In the genomic region with DNA sequence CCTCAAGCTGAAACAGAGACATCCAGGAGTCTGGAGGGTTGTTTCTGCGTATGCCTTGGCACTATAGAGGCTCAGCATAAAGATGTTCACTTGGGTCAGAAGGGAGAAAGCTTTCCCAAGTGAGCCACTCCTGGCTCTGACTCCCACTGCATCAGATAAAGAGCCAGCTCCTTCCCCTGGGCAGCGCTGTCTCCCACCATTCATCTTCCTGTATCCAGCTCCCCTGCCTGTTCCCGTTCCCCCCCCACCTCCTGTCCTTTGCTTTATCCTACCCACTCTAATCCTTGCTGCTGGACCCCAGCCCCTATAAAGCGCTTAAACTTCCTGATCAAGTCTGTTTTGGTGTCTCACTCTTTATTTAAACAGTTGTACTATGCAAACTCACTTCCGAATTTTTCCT, we compare ENCODE assay signal across 17 mouse cellular contexts. TPM values are rescaled to one million over a fixed set of nuclear protein-coding genes. Genes with fewer than 3 reads are reported as not detected.
A peak's percentile ranks its signal among the peaks of the same experiment; 100 is the strongest.
DNase-seq lines count a peak whose midpoint lies in the region; ATAC-seq and TF ChIP-seq lines count a peak whose summit lies in the region.
"Had no signal": no experiment of that assay in that cellular context is flagged by ENCODE, and none has a peak within 500 bp of the region (broad histone marks: within the 10 kb centered on the region; RNA-seq: fewer than 3 reads in every experiment).

No protein-coding gene starts in this region.

- peaks cover 59% of the 10 kb centered on the region for H3K4me1 ChIP-seq in hindbrain, embryonic 13.5 days (replicated peaks)
- H3K4me1 ChIP-seq in midbrain, embryonic 14.5 days (ENCODE audit: control insufficient read depth, insufficient read depth, low read length) = peaks cover 17% of the 10 kb centered on the region; the same call in 1 of the 2 replicates
- H3K4me1 ChIP-seq: liver, embryonic 12.5 days had no signal

- peak overlapping the region; percentile 92 for H3K27ac ChIP-seq in layer of hippocampus, adult 2 months
- peak overlapping the region; percentile 96 for H3K27ac ChIP-seq in hindbrain, embryonic 13.5 days
- H3K27ac ChIP-seq in midbrain, embryonic 14.5 days (replicated peaks; ENCODE audit: low read depth, low read length) = peak overlapping the region; percentile 93; the same call in 1 of the 2 replicates
- H3K27ac ChIP-seq: gastrocnemius, adult 2 months; heart, embryonic 10.5 days; liver, embryonic 12.5 days had no signal

- 35% methylated on average over 5 of the region's 5 CpGs for WGBS in hindbrain, embryonic 13.5 days
- WGBS in midbrain, embryonic 14.5 days = 30% methylated on average over 5 of the region's 5 CpGs

- no peaks in the 10 kb centered on the region for H3K9me3 ChIP-seq in hindbrain, embryonic 13.5 days
- H3K9me3 ChIP-seq in midbrain, embryonic 14.5 days (ENCODE audit: control insufficient read depth, low read length) = no peaks in the 10 kb centered on the region
- H3K9me3 ChIP-seq: heart, embryonic 10.5 days; liver, embryonic 12.5 days; megakaryocyte, embryonic 14.5 days had no signal

- H3K9ac ChIP-seq in hindbrain, embryonic 13.5 days = peak overlapping the region; percentile 94
- H3K9ac ChIP-seq in midbrain, embryonic 14.5 days (replicated peaks; ENCODE audit: low read length) = peak overlapping the region; percentile 83
- H3K9ac ChIP-seq: liver, embryonic 12.5 days had no signal

- H3K4me2 ChIP-seq in hindbrain, embryonic 13.5 days = peak overlapping the region; percentile 64
- peak overlapping the region; percentile 62 for H3K4me2 ChIP-seq in midbrain, embryonic 14.5 days (ENCODE audit: low read length)
- H3K4me2 ChIP-seq: liver, embryonic 12.5 days had no signal

- H3K36me3 ChIP-seq in hindbrain, embryonic 13.5 days = no peaks in the 10 kb centered on the region
- H3K36me3 ChIP-seq in midbrain, embryonic 14.5 days (ENCODE audit: control insufficient read depth, insufficient read depth, low read length) = no peaks in the 10 kb centered on the region
- H3K36me3 ChIP-seq: heart, embryonic 10.5 days; liver, embryonic 12.5 days had no signal

- TF ChIP-seq CTCF in layer of hippocampus, adult 2 months (conservative IDR thresholded peaks at IDR 0.05) = no peak

- DNase-seq in layer of hippocampus, adult 2 months (ENCODE audit: low spot score in 2 of 2) = no peak
- no peak for DNase-seq in layer of hippocampus, postnatal 10 days (ENCODE audit: low spot score in 2 of 2)
- peak; percentile 29 for DNase-seq in midbrain, embryonic 14.5 days
- no peak for DNase-seq in cerebellum, postnatal 25 days
- DNase-seq in T-cell, adult 2 months (ENCODE audit: low spot score) = no peak
- DNase-seq: gastrocnemius, adult 2 months; heart, postnatal 4 days; kidney, adult 18-20 months; kidney, postnatal 25 days had no signal

- H3K27me3 ChIP-seq in hindbrain, embryonic 13.5 days = peaks cover 23% of the 10 kb centered on the region; the same call in 1 of the 2 replicates
- no peaks in the 10 kb centered on the region for H3K27me3 ChIP-seq in midbrain, embryonic 14.5 days (ENCODE audit: control insufficient read depth, insufficient read depth, low read length)

- ATAC-seq in hindbrain, embryonic 13.5 days (ENCODE audit: low FRiP score) = no peak
- no peak for ATAC-seq in midbrain, embryonic 14.5 days (ENCODE audit: low FRiP score, low TSS enrichment)
- no peak for ATAC-seq in monocyte, adult 5-6 weeks (replicated peaks; ENCODE audit: insufficient number of reproducible peaks, low FRiP score, low TSS enrichment, poor library complexity, severe bottlenecking)

- H3K4me3 ChIP-seq in layer of hippocampus, adult 2 months = peak overlapping the region; percentile 80
- H3K4me3 ChIP-seq in hindbrain, embryonic 13.5 days = peak overlapping the region; percentile 74
- H3K4me3 ChIP-seq in midbrain, embryonic 14.5 days (replicated peaks; ENCODE audit: low read depth, low read length) = peak overlapping the region; percentile 66
- H3K4me3 ChIP-seq: gastrocnemius, adult 2 months; liver, embryonic 12.5 days; megakaryocyte, embryonic 14.5 days had no signal

RNA-seq across cellular contexts. Expression of a gene that starts 1.2 kb away (rescaled TPM):
- total RNA-seq in layer of hippocampus, adult 2 months (2021) = 100 to 1,000 TPM; 135 TPM
- total RNA-seq in layer of hippocampus, postnatal 10 days (2021) = 10 to 100 TPM; 81.2 to 83.8 TPM
- 11.8 and 12.0 TPM in 2 replicates for polyA plus RNA-seq in hindbrain, embryonic 13.5 days (2015; fragmentation: Nextera tagmentation; extraction: Ambion mirVana)
- 11.2 and 11.6 TPM in 2 replicates for polyA plus RNA-seq in midbrain, embryonic 14.5 days (2014; fragmentation: Nextera tagmentation; extraction: Ambion mirVana)
- not detected in 3 replicates for total RNA-seq in monocyte, adult 5-6 weeks (2017)
- total RNA-seq: neutrophil, adult 5-6 weeks had no signal
- polyA plus RNA-seq: liver, embryonic 12.5 days; lung, embryonic 16.5 days; spleen, adult 2 months had no signal

Comparison
In these comparisons a context has a peak if more than half of its experiments do, and no peak if none do; other contexts are left out.
1. RNA of a gene that starts 1.2 kb away (total RNA-seq): 135 TPM in layer of hippocampus, adult 2 months and 81.2 to 83.8 TPM in layer of hippocampus, postnatal 10 days; not detected in monocyte, adult 5-6 weeks; every median in the first group is over 10 times any median in the second.
2. Peak in every context shown above with its lines, with median percentiles within 50 percentile points of each other: H3K27ac ChIP-seq and H3K4me3 ChIP-seq.